Mouse (Mus musculus): ENCODE results near the gene Gm49321. TPM values are rescaled to one million over a fixed set of nuclear protein-coding genes. Genes with fewer than 3 reads are reported as not detected.
A peak's percentile ranks its signal among the peaks of the same experiment; 100 is the strongest.

Gene Gm49321
- total RNA-seq, 2 experiments from 2014 or later: not detected

- ATAC-seq (replicated peaks; ENCODE audit: low FRiP score, poor library complexity, severe bottlenecking): no peak
Observed at GRCm38 (mm10) chr12:73939542-73939941, 2.1 kb downstream of the Gm49321 start.

DNA sequence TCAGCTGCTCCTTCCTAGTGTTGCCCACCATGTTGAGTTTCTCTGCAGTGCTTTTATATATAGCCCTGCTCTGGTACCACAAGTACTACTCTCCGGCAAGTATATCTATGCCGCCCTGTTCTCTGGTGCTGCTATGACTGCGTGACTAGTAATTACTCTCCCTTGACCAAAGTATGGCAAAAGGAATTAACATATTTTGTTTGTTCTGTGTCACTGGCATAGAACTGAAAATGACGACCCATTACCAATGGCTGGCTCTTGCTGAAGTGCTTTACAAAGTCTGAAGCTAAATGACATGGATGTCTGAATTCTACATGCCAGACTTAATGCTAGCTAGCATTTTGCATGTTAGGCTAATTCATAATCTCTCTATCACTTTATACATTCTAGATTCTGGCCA is 11.0 kb downstream of the Gm49321 start:
- no peak for ATAC-seq (replicated peaks; ENCODE audit: low FRiP score, poor library complexity, severe bottlenecking)

GRCm38 (mm10) chr12:73949318-73950058 is 12.0 kb downstream of the Gm49321 start:
- ATAC-seq (replicated peaks; ENCODE audit: low FRiP score, poor library complexity, severe bottlenecking): 0 out of 2 replicates have a peak, but pooled peaks have one; percentile 26

DNA sequence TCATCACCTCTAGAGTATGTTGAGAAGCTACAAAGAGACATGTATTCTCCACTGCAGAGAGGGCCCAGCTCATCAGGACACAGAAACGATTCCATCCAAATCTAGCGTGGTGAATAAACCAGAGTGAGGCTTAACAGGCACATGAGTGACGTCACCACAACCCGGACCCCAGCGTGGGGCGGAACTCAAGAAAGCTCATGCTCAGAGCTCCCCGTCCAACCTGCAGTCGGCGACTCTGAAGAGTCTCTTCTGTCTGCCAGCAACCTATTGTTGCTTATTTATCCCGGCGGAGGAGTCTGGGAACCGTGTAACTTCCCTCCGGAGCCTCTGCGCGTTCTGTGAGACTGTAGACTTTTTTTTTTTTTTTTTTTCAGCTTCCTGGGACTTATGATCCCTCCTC is 15.4 kb downstream of the Gm49321 start:
- no peak for ATAC-seq (replicated peaks; ENCODE audit: low FRiP score, poor library complexity, severe bottlenecking)

GRCm38 (mm10) chr12:73953420-73954186 is 16.1 kb downstream of the Gm49321 start:
- no peak for ATAC-seq (replicated peaks; ENCODE audit: low FRiP score, poor library complexity, severe bottlenecking)

DNA sequence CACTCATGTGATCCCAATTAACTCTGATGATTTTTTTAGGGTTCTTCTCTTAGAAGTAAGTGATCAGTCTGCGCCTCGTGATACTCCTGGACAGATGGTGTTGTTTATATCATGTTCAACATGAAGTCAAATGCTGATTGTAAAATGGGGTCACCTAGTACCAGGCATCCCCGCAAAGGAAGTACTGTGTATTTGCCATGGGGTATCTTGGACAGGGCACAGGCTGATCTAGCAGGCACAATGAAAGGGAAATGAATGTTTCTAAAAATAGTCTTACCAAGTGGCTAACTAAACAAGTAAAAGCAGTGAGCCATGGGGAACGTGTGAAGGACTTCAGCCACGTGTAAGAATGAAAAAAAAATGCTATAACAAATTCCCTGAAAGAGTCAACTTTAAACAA is 17.3 kb downstream of the Gm49321 start:
- ATAC-seq (replicated peaks; ENCODE audit: low FRiP score, poor library complexity, severe bottlenecking): no peak

DNA sequence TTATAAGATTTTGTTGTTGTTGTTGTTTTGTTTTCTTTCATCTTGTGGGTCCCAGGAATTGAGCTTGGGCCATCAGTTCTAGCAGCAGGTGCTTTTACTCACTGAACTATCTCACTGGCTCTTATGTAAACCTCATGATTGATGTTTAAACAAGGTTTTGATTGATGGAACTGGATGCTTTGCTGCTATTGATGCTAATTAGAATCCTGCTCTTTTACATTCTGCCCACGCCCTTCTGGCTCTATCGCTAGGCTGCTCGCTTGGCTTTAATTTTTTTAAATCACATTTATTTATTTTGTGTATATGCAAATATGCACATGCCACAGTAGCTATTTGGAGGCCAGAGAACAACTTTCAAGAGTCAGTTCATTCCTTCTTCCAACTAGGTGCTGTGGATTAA is 20.2 kb downstream of the Gm49321 start:
- ATAC-seq (replicated peaks; ENCODE audit: low FRiP score, poor library complexity, severe bottlenecking): no peak

DNA sequence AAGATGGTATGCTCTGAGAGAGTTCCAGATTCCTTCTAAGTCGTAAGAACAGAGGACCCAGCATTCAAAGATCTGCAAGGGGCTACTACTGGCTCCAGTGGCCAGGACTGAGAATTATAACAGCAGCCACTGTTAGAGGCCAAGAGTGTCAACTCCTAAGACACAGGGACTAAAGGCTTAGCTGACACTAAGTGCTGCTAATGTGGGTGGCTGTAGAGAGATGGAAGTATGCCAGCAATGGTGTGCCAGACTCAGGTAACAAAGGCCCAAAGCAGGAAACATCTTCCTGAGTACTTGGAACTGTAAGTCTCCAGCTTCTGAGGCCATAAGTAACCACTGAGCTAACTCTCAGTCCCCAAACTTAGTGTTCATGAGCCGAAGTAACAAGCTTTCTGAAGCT is 21.4 kb downstream of the Gm49321 start:
- ATAC-seq (replicated peaks; ENCODE audit: low FRiP score, poor library complexity, severe bottlenecking): no peak

DNA sequence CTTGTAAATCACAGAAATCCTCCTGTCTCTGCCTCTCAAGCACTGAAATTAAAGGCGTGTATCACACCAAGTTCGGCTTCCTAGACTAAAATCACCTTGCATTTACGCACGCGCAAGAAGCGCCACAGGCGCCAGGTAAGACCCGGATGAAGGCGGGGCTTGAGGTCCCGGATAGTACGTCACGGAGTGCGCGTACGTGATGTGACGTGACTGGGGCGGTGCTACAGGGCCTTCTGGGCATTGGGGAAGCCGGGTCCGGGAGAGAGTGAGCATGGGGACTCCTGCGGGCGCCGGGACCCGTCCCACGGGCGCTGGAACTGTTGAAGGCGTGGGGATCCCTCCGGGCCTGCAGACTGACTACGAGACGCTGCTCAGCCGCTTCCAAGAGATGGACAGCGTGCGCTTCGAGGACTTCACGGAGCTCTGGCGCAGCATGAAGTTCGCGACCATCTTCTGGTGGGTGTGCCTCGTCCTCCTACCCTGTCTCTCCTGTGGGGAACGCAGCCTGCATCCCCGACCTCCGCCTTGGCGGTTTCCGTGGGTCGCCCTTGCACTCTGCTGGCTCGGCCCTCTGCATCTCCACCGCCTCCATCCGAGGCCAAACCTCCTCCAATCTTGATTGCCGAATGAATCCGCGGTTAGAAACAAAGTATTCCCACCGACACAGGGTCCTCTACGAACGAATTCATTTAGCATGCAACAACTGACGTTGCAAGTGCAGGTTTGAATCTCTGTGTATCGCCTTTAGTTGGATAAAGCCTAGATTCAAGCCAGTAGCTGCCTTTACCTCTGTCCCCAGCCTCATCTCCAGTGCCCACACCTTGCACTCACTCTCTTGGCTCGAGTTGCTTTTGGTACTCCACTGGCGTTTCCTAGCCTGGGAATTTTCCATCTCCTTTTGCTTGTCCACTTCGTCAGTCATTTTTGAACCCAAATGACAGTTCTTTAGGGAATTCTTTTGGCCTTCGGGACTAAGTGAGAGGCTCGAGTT is 27.1 kb downstream of the Gm49321 start, which contains the start of gene Snapc1:
Gene Snapc1, plus strand, starts transcription at position 191 of the 991 bp plus-strand sequence.
- peak; percentile 99 for ATAC-seq (replicated peaks; ENCODE audit: low FRiP score, poor library complexity, severe bottlenecking)

DNA sequence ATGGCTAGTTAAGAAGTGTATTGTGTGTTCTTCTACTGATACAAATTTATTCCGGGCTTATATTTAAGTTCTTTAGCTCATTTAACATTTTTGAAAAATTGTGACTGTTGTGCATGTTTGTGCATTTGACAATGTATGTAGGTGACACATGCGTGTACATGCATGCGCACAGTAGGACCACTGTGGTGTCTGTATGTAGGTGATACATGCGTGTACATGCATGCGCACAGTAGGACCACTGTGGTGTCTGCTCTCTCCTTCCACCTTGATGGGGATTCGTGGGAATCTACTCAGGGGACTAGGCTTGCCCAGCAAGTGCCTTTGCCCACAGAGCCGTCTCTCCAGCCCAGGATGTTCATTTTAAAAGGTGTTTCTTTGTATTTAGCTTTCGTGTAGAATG is 31.7 kb downstream of the Gm49321 start:
- no peak for ATAC-seq (replicated peaks; ENCODE audit: low FRiP score, poor library complexity, severe bottlenecking)

DNA sequence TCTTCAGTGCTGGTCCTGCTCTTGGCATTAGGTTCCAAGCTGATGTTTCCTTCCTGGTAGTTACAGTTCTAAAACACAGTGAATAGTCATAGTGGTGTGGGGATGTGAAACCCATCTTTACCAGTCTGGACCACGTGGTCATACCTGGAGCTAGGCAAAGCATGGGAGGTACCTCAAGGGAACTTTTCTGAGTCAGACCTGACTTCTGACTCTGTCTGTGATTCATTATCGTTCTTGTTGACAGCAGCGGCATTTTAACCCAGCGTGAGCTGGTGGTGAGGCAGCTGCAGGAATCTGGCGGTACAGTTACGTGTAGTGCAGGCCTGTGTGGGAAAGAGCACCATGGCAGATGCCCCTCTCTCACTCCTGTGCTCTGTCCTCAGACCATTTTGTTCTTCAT is 37.1 kb downstream of the Gm49321 start:
- ATAC-seq (replicated peaks; ENCODE audit: low FRiP score, poor library complexity, severe bottlenecking): no peak

GRCm38 (mm10) chr12:73978144-73978543 is 40.7 kb downstream of the Gm49321 start:
- ATAC-seq (replicated peaks; ENCODE audit: low FRiP score, poor library complexity, severe bottlenecking): no peak

- ATAC-seq (replicated peaks; ENCODE audit: low FRiP score, poor library complexity, severe bottlenecking): no peak
Observed at GRCm38 (mm10) chr12:73979667-73980066, 42.2 kb downstream of the Gm49321 start.

DNA sequence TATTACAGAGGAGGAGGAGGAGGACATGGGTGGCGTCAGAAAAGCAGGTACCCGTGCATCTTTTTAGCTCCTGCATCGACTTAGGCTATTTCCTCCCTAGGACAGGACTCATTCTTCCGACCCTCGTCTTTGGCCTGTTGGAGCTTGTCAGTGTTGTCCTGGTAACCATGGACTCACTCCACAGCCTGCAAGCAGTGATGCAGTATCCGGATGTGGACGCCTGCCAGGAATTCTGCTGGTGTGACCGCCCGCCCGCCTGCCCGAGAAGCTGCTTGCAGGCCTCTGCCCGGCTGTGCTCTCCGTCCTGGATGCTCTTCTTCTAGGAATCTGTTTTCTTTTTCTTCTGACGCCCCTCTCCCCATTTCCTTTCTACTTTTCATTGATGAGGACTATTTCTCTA is 45.1 kb downstream of the Gm49321 start:
- no peak for ATAC-seq (replicated peaks; ENCODE audit: low FRiP score, poor library complexity, severe bottlenecking)

GRCm38 (mm10) chr12:73986299-73986698 is 48.8 kb downstream of the Gm49321 start:
- ATAC-seq (replicated peaks; ENCODE audit: low FRiP score, poor library complexity, severe bottlenecking): no peak

GRCm38 (mm10) chr12:73988393-73989008 is 51.0 kb downstream of the Gm49321 start:
- ATAC-seq (replicated peaks; ENCODE audit: low FRiP score, poor library complexity, severe bottlenecking): no peak

GRCm38 (mm10) chr12:73989594-73989993 is 52.1 kb downstream of the Gm49321 start:
- no peak for ATAC-seq (replicated peaks; ENCODE audit: low FRiP score, poor library complexity, severe bottlenecking)

DNA sequence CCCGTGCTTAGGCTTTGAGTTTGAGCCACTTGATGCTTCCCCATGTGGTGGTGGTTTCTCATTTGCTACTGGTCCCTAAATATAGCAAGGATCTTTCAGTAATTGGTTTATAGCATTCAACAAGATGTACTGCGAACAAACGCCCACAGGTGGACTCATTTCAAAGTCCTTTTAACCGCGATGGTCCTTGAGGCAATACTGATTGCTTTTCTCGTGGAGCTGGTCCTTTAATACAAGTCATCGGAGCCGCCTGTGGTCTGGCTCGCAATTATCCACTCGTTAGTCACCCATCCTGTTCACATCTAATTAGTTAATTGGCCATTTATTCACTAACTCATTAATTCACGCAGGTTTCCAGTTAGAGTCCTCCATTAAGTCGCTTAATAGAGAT is 59.4 kb downstream of the Gm49321 start:
- ATAC-seq (replicated peaks; ENCODE audit: low FRiP score, poor library complexity, severe bottlenecking): no peak

GRCm38 (mm10) chr12:73997297-73998127 is 60.1 kb downstream of the Gm49321 start, which contains the start of gene Syt16:
Syt16 (plus strand) TSS chr12:73997661.
- ATAC-seq (replicated peaks; ENCODE audit: low FRiP score, poor library complexity, severe bottlenecking): no peak

Measured in erythroid progenitor cell, adult 5-6 weeks (primary cell).